Mouse (Mus musculus): ENCODE data around the gene Ocln. TPM values are rescaled to one million over a fixed set of nuclear protein-coding genes. Genes with fewer than 3 reads are reported as not detected.

The Ocln gene
- 5.4 and 9.1 TPM in 2 replicates for polyA plus RNA-seq (2015; fragmentation: Nextera tagmentation; extraction: Ambion mirVana)

GRCm38 (mm10) chr13:100552369-100553041, at the start of gene Ocln:
Gene Ocln (minus strand): TSS chr13:100552718.
- H3K27me3 ChIP-seq, result peaks cover 69% of the 10 kb centered on the region
- peak within 1 kb of the TSS; percentile 100 for H3K4me2 ChIP-seq
- H3K27ac ChIP-seq, result no peak within 1 kb of the TSS
- H3K4me1 ChIP-seq (replicated peaks), result peaks cover 21% of the 10 kb centered on the region
- no peaks in the 10 kb centered on the region for H3K9me3 ChIP-seq
- peak within 1 kb of the TSS; percentile 76 for H3K9ac ChIP-seq
- H3K36me3 ChIP-seq, result no peaks in the 10 kb centered on the region
- H3K4me3 ChIP-seq, result peak within 1 kb of the TSS; percentile 68
- ATAC-seq (ENCODE audit: low FRiP score), result peak; percentile 78
- WGBS, result 1% methylated on average over 45 of the region's 45 CpGs

- no peaks in the 10 kb centered on the region for H3K4me1 ChIP-seq (replicated peaks)
- WGBS, result 72% methylated on average over 8 of the region's 8 CpGs
- H3K9me3 ChIP-seq, result no peaks in the 10 kb centered on the region
- no peak overlapping the region for H3K9ac ChIP-seq
- H3K27me3 ChIP-seq, result no peaks in the 10 kb centered on the region
- no peaks in the 10 kb centered on the region for H3K36me3 ChIP-seq
- ATAC-seq (ENCODE audit: low FRiP score), result no peak
- H3K4me2 ChIP-seq, result no peak overlapping the region
- no peak overlapping the region for H3K27ac ChIP-seq
- no peak overlapping the region for H3K4me3 ChIP-seq
Measured at GRCm38 (mm10) chr13:100601034-100601433, 48.5 kb upstream of the Ocln start.

- H3K27me3 ChIP-seq, result no peaks in the 10 kb centered on the region
Measured at GRCm38 (mm10) chr13:100600317-100600716, 47.8 kb upstream of the Ocln start.

GRCm38 (mm10) chr13:100597284-100597683, 44.8 kb upstream of the Ocln start:
- no peaks in the 10 kb centered on the region for H3K27me3 ChIP-seq
- WGBS, result 83% methylated on average over 9 of the region's 9 CpGs
- no peak overlapping the region for H3K9ac ChIP-seq
- no peak overlapping the region for H3K27ac ChIP-seq
- H3K4me1 ChIP-seq (replicated peaks), result no peaks in the 10 kb centered on the region
- H3K36me3 ChIP-seq, result no peaks in the 10 kb centered on the region
- H3K9me3 ChIP-seq, result no peaks in the 10 kb centered on the region
- no peak overlapping the region for H3K4me3 ChIP-seq
- no peak overlapping the region for H3K4me2 ChIP-seq
- ATAC-seq (ENCODE audit: low FRiP score), result no peak

More at GRCm38 (mm10) chr13:100600317-100600716, 47.8 kb upstream of the Ocln start:
- WGBS, result 87% methylated on average over 12 of the region's 12 CpGs
- H3K9ac ChIP-seq, result no peak overlapping the region
- H3K4me1 ChIP-seq (replicated peaks), result no peaks in the 10 kb centered on the region
- no peaks in the 10 kb centered on the region for H3K36me3 ChIP-seq
- no peak overlapping the region for H3K4me2 ChIP-seq
- no peak for ATAC-seq (ENCODE audit: low FRiP score)
- H3K9me3 ChIP-seq, result no peaks in the 10 kb centered on the region
- H3K27ac ChIP-seq, result no peak overlapping the region
- H3K4me3 ChIP-seq, result no peak overlapping the region

- no peaks in the 10 kb centered on the region for H3K4me1 ChIP-seq (replicated peaks)
- no peaks in the 10 kb centered on the region for H3K36me3 ChIP-seq
- no peaks in the 10 kb centered on the region for H3K9me3 ChIP-seq
- WGBS, result 85% methylated on average over 3 of the region's 3 CpGs
- H3K27ac ChIP-seq, result no peak overlapping the region
- H3K9ac ChIP-seq, result no peak overlapping the region
- H3K27me3 ChIP-seq, result no peaks in the 10 kb centered on the region
- H3K4me2 ChIP-seq, result no peak overlapping the region
- H3K4me3 ChIP-seq, result no peak overlapping the region
- no peak for ATAC-seq (ENCODE audit: low FRiP score)
Measured at GRCm38 (mm10) chr13:100595552-100595885, 43.0 kb upstream of the Ocln start.

- Histone ChIP-seq H3K9me3 (no peaks in the 10 kb centered on the region), H3K4me1 (replicated peaks) (no peaks in the 10 kb centered on the region), H3K27me3 (no peaks in the 10 kb centered on the region), H3K9ac (no peak overlapping the region), H3K36me3 (no peaks in the 10 kb centered on the region), H3K4me2 (no peak overlapping the region), H3K4me3 (no peak overlapping the region), H3K27ac (no peak overlapping the region)
- 78% methylated on average over 5 of the region's 5 CpGs for WGBS
- ATAC-seq (ENCODE audit: low FRiP score), result no peak
Measured at GRCm38 (mm10) chr13:100594838-100595551, 42.5 kb upstream of the Ocln start.

- H3K4me2 ChIP-seq, result no peak overlapping the region
- peak; percentile 78; the same call in 1 of the 2 replicates for ATAC-seq (ENCODE audit: low FRiP score)
- no peaks in the 10 kb centered on the region for H3K9me3 ChIP-seq
- no peak overlapping the region for H3K9ac ChIP-seq
- H3K36me3 ChIP-seq, result no peaks in the 10 kb centered on the region
- peak overlapping the region; percentile 67 for H3K27ac ChIP-seq
- H3K27me3 ChIP-seq, result no peaks in the 10 kb centered on the region
- no peaks in the 10 kb centered on the region for H3K4me1 ChIP-seq (replicated peaks)
- H3K4me3 ChIP-seq, result no peak overlapping the region
- 51% methylated on average over 12 of the region's 17 CpGs for WGBS
Measured at GRCm38 (mm10) chr13:100594041-100594792, 41.7 kb upstream of the Ocln start.

- H3K27me3 ChIP-seq, result no peaks in the 10 kb centered on the region
- no peaks in the 10 kb centered on the region for H3K36me3 ChIP-seq
- no peak for ATAC-seq (ENCODE audit: low FRiP score)
- no peak overlapping the region for H3K27ac ChIP-seq
- H3K4me2 ChIP-seq, result peak overlapping the region; percentile 18; the same call in 1 of the 2 replicates
- H3K4me1 ChIP-seq (replicated peaks), result no peaks in the 10 kb centered on the region
- H3K4me3 ChIP-seq, result no peak overlapping the region
- WGBS, result 91% methylated on average over 12 of the region's 12 CpGs
- H3K9me3 ChIP-seq, result no peaks in the 10 kb centered on the region
- H3K9ac ChIP-seq, result no peak overlapping the region
Measured at GRCm38 (mm10) chr13:100588646-100589045, 36.1 kb upstream of the Ocln start.

- ATAC-seq (ENCODE audit: low FRiP score), result no peak
- H3K4me1 ChIP-seq (replicated peaks), result 0 out of 2 replicates have a peak, but pooled peaks cover 7% of the 10 kb centered on the region
- H3K9ac ChIP-seq, result no peak overlapping the region
- H3K4me3 ChIP-seq, result no peak overlapping the region
- no peaks in the 10 kb centered on the region for H3K27me3 ChIP-seq
- H3K27ac ChIP-seq, result no peak overlapping the region
- WGBS, result 50% methylated on average over 6 of the region's 6 CpGs
- H3K36me3 ChIP-seq, result no peaks in the 10 kb centered on the region
- H3K4me2 ChIP-seq, result no peak overlapping the region
- H3K9me3 ChIP-seq, result no peaks in the 10 kb centered on the region
Measured at GRCm38 (mm10) chr13:100582144-100582543, 29.6 kb upstream of the Ocln start.

- H3K4me1 ChIP-seq (replicated peaks), result 0 out of 2 replicates have a peak, but pooled peaks cover 7% of the 10 kb centered on the region
- H3K4me3 ChIP-seq, result no peak overlapping the region
- no peak for ATAC-seq (ENCODE audit: low FRiP score)
- H3K4me2 ChIP-seq, result no peak overlapping the region
- H3K9me3 ChIP-seq, result no peaks in the 10 kb centered on the region
- H3K36me3 ChIP-seq, result no peaks in the 10 kb centered on the region
- no peaks in the 10 kb centered on the region for H3K27me3 ChIP-seq
- no peak overlapping the region for H3K27ac ChIP-seq
- 34% methylated on average over 3 of the region's 3 CpGs for WGBS
- no peak overlapping the region for H3K9ac ChIP-seq
Measured at GRCm38 (mm10) chr13:100581701-100582100, 29.2 kb upstream of the Ocln start.

GRCm38 (mm10) chr13:100579951-100580350, 27.4 kb upstream of the Ocln start:
- no peak for ATAC-seq (ENCODE audit: low FRiP score)

GRCm38 (mm10) chr13:100579220-100579619, 26.7 kb upstream of the Ocln start:
- H3K36me3 ChIP-seq, result no peaks in the 10 kb centered on the region
- no peak overlapping the region for H3K9ac ChIP-seq
- H3K9me3 ChIP-seq, result no peaks in the 10 kb centered on the region
- WGBS, result 61% methylated on average over 3 of the region's 3 CpGs
- H3K4me1 ChIP-seq (replicated peaks), result 0 out of 2 replicates have a peak, but pooled peaks cover 7% of the 10 kb centered on the region
- no peak overlapping the region for H3K4me3 ChIP-seq
- ATAC-seq (ENCODE audit: low FRiP score), result no peak
- no peak overlapping the region for H3K4me2 ChIP-seq
- no peaks in the 10 kb centered on the region for H3K27me3 ChIP-seq
- H3K27ac ChIP-seq, result no peak overlapping the region

More at GRCm38 (mm10) chr13:100579951-100580350, 27.4 kb upstream of the Ocln start:
- Histone ChIP-seq H3K9me3 (no peaks in the 10 kb centered on the region), H3K27ac (no peak overlapping the region), H3K4me3 (no peak overlapping the region), H3K9ac (no peak overlapping the region), H3K36me3 (no peaks in the 10 kb centered on the region), H3K4me2 (no peak overlapping the region), H3K27me3 (no peaks in the 10 kb centered on the region), H3K4me1 (replicated peaks) (0 out of 2 replicates have a peak, but pooled peaks cover 7% of the 10 kb centered on the region)

Measured in hindbrain, embryonic 13.5 days (tissue).